Mouse (Mus musculus): ENCODE results near the gene Was.

DNA sequence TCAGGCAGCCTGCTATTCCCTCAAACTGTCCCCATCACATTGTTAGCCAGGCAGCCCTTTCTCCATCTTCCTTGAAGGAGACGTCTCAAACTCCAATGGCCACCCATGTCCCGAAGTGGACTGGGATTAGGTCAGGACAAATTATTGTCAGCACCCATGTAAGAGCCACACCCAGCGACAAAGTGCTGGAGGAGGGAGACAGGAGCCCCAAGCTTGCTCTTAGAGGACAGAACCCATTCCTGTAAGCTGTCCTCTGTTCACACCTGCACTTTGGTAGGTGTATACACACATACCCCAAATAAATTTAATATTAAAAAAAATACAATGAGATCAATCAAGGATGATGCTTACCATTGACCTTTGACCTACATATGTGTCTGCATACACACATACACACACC, 15.2 kb downstream of the Was start:
- TF ChIP-seq POLR2A (IDR thresholded peaks at IDR 0.05; ENCODE audit: borderline replicate concordance, low read depth, low read length) (no peak), CTCF (IDR thresholded peaks at IDR 0.05; ENCODE audit: low read depth, low read length) (no peak)
